Mouse (Mus musculus): ENCODE measurements at regions not wholly inside any gene's neighbourhood (a gene's known extent, or its start where the extent isn't known, plus 50 kb on each side); places are given as distances from the start of the nearest gene placed in this dataset.

DNA sequence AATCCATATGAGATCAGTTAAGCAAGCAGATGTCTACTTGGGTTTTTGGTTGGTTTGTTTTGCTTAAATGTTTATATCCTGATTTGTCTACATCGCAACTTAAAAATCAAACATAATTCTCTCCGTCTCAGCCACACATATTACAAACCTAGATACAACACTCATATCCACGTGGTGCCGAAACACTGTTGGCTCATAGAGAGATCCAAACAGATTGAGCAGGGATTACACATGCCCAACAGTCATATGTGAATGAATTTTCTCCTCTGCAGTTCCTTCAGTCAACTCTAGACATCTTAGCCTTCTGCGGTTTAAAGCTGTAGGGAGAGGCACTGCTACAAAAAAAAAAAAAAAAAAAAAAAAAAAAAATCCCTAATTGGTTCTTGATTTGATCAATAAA is 64.4 kb upstream of the Clint1 start:
- DNase-seq (ENCODE audit: low spot score in 2 of 2), result no peak

DNA sequence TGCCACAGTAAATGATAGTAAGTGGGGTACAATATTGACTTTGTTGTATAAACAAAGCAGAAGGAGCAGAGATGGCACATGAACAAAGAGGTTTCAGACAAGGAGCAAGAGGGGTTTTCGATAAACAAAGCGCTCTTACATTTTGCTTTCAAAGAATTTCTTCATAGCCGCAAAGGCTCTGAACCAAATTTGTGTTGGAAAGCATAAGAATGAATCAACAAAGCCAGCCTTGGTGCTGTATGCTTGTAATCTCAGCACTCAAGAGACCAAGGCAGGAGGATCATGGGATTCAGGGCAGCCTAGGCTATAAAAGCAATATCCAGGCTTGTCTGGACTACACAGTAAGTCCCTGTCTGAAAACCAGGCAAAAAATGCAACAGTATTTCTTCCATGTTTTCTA is 62.0 kb upstream of the Clint1 start:
- DNase-seq (ENCODE audit: low spot score in 2 of 2), result peak in 1 of 2 experiments; percentile 6

DNA sequence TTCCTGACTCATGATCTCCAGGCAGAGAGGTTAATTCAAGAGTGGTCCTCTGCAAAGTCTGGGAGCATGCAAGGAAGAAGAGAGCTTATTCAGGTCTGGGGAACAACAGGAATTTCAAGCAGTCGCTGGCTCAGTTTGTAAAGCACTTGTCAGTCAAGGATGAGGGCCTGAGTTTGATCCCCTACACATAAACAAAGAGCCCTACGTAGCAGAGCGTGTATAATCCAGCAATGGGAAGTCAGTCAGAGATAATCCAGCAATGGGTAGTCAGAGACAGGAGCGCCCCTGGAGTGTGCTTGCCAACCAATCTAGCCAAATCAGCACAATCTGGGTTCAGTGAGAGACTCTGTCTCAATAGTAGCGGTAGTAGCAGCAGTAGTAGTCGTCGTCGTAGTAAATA is 61.3 kb upstream of the Clint1 start:
- no peak for DNase-seq (ENCODE audit: low spot score in 2 of 2)

DNA sequence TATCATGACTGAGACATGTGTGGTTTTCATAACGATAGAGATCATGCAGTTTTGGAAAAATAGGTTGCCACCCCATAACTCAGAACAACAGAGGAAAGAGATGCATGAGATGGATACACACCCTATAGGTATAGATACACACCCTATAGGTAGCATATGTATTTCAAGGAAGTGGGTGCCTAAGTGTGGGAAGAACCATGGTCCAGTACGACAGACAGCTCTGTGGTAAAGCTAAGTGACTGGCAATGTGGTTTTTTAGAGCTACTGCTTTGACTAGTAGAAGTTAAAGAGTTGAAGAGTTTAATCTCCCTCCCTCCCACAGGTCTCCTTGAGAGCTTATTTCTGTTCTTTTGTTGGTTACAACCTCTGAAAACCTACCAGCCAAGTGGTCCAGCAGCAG is 60.2 kb upstream of the Clint1 start:
- no peak for DNase-seq (ENCODE audit: low spot score in 2 of 2)

DNA sequence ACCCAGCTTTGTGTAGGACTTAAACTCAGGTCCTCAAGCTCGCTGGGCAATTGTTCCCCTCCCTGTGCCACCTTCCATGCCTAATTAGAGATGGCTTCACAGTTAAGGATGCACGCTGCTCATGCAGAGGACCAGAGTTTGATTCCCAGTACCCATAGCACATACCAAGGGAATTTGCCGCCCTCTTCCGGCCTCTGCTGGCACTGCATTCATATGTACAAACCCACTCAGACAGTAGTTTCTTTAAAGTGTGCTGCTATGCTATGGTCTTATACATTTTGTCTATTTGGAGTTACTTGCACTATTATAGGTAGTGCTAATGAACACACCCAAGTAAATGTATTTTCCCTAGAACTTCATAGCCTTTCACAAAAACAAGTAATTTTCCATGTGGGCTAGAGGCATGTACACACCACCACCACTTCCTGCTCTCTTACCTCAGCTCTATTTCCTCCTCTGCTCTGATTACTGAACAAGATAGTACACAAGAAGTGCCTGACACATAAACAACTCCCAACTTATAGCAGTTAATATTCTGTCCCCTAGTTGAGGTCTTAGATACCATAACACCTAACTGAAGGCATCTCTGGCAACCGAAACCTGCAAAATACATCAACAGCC is 57.4 kb upstream of the Clint1 start:
- no peak for DNase-seq (ENCODE audit: low spot score in 2 of 2)

DNA sequence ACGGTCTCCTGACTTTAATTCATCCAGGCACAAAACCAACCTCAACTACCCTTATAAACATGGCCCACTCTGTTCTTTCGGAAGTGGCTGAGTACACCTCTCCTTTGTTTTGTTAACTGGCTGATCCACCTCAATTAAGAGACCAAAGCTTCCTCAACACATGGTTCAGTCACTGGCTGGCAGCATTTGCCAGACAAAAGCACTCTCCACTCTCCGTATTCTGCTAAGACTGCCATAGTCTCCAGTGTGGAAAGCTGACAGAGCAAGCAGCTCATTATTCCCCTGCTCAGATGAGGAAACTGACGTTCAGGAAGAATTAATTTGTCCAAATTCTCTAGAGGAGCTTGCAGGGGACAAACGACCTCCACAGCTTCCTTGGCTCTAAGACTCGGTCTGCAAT is 56.5 kb upstream of the Clint1 start:
- no peak for DNase-seq (ENCODE audit: low spot score in 2 of 2)

GRCm38 (mm10) chr11:45795731-45796130 is 56.1 kb upstream of the Clint1 start:
- DNase-seq (ENCODE audit: low spot score in 2 of 2), result peak; percentile 44 to 56

DNA sequence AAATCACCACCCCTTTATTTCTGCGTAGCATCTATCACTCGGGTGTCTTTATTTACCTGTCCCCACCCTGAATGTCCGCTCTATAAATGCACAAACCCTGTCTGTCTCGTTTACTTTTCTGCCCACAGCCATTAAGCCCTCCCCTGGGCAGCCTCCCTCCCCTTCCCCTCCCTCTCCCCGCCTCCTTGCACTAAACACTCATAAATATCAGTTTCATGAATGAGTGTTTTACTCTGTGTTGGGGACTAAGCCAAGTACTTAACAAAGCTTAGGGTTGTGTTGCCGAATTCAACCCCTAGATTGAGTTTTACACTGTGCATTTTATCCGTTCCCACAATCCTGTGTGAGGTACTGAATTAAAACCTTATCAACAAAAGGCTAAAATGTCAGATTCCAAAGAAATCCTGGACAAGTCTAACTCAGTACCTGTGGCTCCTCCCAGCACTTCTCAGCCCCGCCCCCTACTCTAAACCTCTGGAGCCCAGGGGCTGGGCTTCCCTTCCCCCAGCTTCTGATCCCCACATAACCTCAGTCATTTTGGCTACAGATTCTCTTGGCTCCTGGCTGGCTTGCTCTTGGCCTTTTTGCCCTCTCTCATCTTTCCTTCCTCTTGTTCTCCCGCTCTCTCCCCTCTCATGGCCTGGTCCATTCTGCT is 52.0 kb upstream of the Clint1 start:
- no peak for DNase-seq (ENCODE audit: low spot score in 2 of 2)
